Mouse (Mus musculus): ENCODE data around the gene Iqce. TPM values are rescaled to one million over a fixed set of nuclear protein-coding genes. Genes with fewer than 3 reads are reported as not detected.

Iqce gene
- polyA plus RNA-seq, 1 experiment from 2014 or later = 9.6 TPM

GRCm38 (mm10) chr5:140660398-140660797 lies 41.8 kb downstream of the Iqce start:
- Histone ChIP-seq H3K4me1 (ENCODE audit: control insufficient read depth, insufficient read depth, low read length) (peaks cover 26% of the 10 kb centered on the region), H3K27ac (ENCODE audit: low read length) (no peak overlapping the region), H3K9me3 (replicated peaks; ENCODE audit: control insufficient read depth, low read length) (no peaks in the 10 kb centered on the region), H3K4me2 (ENCODE audit: low read depth, low read length) (no peak overlapping the region), H3K4me3 (ENCODE audit: low read length) (no peak overlapping the region), H3K27me3 (ENCODE audit: control insufficient read depth, insufficient read depth, low read length) (no peaks in the 10 kb centered on the region), H3K36me3 (ENCODE audit: control insufficient read depth, insufficient read depth) (no peaks in the 10 kb centered on the region), H3K9ac (ENCODE audit: low read length) (no peak overlapping the region)
- no peak for ATAC-seq (replicated peaks; ENCODE audit: extremely low read depth, insufficient read depth, low FRiP score)
- WGBS = 61% methylated on average over 1 of the region's 1 CpGs

GRCm38 (mm10) chr5:140659607-140660272 lies 42.4 kb downstream of the Iqce start:
- Histone ChIP-seq H3K4me2 (ENCODE audit: low read depth, low read length) (no peak overlapping the region), H3K27me3 (ENCODE audit: control insufficient read depth, insufficient read depth, low read length) (no peaks in the 10 kb centered on the region), H3K9ac (ENCODE audit: low read length) (no peak overlapping the region), H3K36me3 (ENCODE audit: control insufficient read depth, insufficient read depth) (no peaks in the 10 kb centered on the region), H3K9me3 (replicated peaks; ENCODE audit: control insufficient read depth, low read length) (no peaks in the 10 kb centered on the region), H3K27ac (ENCODE audit: low read length) (no peak overlapping the region), H3K4me3 (ENCODE audit: low read length) (no peak overlapping the region), H3K4me1 (ENCODE audit: control insufficient read depth, insufficient read depth, low read length) (peaks cover 26% of the 10 kb centered on the region)
- no peak for ATAC-seq (replicated peaks; ENCODE audit: extremely low read depth, insufficient read depth, low FRiP score)
- 48% methylated on average over 16 of the region's 16 CpGs for WGBS

GRCm38 (mm10) chr5:140654096-140654845 lies 47.9 kb downstream of the Iqce start:
- H3K36me3 ChIP-seq (ENCODE audit: control insufficient read depth, insufficient read depth) = no peaks in the 10 kb centered on the region
- H3K4me3 ChIP-seq (ENCODE audit: low read length) = no peak overlapping the region
- no peak for ATAC-seq (replicated peaks; ENCODE audit: extremely low read depth, insufficient read depth, low FRiP score)
- no peaks in the 10 kb centered on the region for H3K9me3 ChIP-seq (replicated peaks; ENCODE audit: control insufficient read depth, low read length)
- H3K4me2 ChIP-seq (ENCODE audit: low read depth, low read length) = no peak overlapping the region
- H3K27ac ChIP-seq (ENCODE audit: low read length) = no peak overlapping the region
- no peaks in the 10 kb centered on the region for H3K27me3 ChIP-seq (ENCODE audit: control insufficient read depth, insufficient read depth, low read length)
- WGBS = 75% methylated on average over 15 of the region's 15 CpGs
- no peak overlapping the region for H3K9ac ChIP-seq (ENCODE audit: low read length)
- H3K4me1 ChIP-seq (ENCODE audit: control insufficient read depth, insufficient read depth, low read length) = peaks cover 14% of the 10 kb centered on the region

GRCm38 (mm10) chr5:140652587-140652986 lies 49.6 kb downstream of the Iqce start:
- Histone ChIP-seq H3K4me2 (ENCODE audit: low read depth, low read length) (no peak overlapping the region), H3K9ac (ENCODE audit: low read length) (0 out of 2 replicates have a peak overlapping the region, but pooled peaks have one; percentile 7), H3K27ac (ENCODE audit: low read length) (peak overlapping the region; percentile 87), H3K9me3 (replicated peaks; ENCODE audit: control insufficient read depth, low read length) (no peaks in the 10 kb centered on the region), H3K27me3 (ENCODE audit: control insufficient read depth, insufficient read depth, low read length) (no peaks in the 10 kb centered on the region), H3K4me3 (ENCODE audit: low read length) (no peak overlapping the region), H3K4me1 (ENCODE audit: control insufficient read depth, insufficient read depth, low read length) (peaks cover 16% of the 10 kb centered on the region), H3K36me3 (ENCODE audit: control insufficient read depth, insufficient read depth) (no peaks in the 10 kb centered on the region)
- WGBS = 15% methylated on average over 7 of the region's 7 CpGs
- peak; percentile 38 for ATAC-seq (replicated peaks; ENCODE audit: extremely low read depth, insufficient read depth, low FRiP score)

- WGBS = 78% methylated on average over 11 of the region's 11 CpGs
- ATAC-seq (replicated peaks; ENCODE audit: extremely low read depth, insufficient read depth, low FRiP score) = no peak
- H3K36me3 ChIP-seq (ENCODE audit: control insufficient read depth, insufficient read depth) = no peaks in the 10 kb centered on the region
- no peak overlapping the region for H3K9ac ChIP-seq (ENCODE audit: low read length)
- no peak overlapping the region for H3K4me2 ChIP-seq (ENCODE audit: low read depth, low read length)
- no peak overlapping the region for H3K4me3 ChIP-seq (ENCODE audit: low read length)
- no peaks in the 10 kb centered on the region for H3K27me3 ChIP-seq (ENCODE audit: control insufficient read depth, insufficient read depth, low read length)
- H3K27ac ChIP-seq (ENCODE audit: low read length) = no peak overlapping the region
- no peaks in the 10 kb centered on the region for H3K9me3 ChIP-seq (replicated peaks; ENCODE audit: control insufficient read depth, low read length)
- H3K4me1 ChIP-seq (ENCODE audit: control insufficient read depth, insufficient read depth, low read length) = peaks cover 30% of the 10 kb centered on the region
Observed at GRCm38 (mm10) chr5:140651231-140651630, 50.9 kb downstream of the Iqce start.

- H3K36me3 ChIP-seq (ENCODE audit: control insufficient read depth, insufficient read depth) = no peaks in the 10 kb centered on the region
- H3K27me3 ChIP-seq (ENCODE audit: control insufficient read depth, insufficient read depth, low read length) = no peaks in the 10 kb centered on the region
- no peaks in the 10 kb centered on the region for H3K9me3 ChIP-seq (replicated peaks; ENCODE audit: control insufficient read depth, low read length)
- H3K4me3 ChIP-seq (ENCODE audit: low read length) = no peak overlapping the region
- H3K9ac ChIP-seq (ENCODE audit: low read length) = no peak overlapping the region
- H3K27ac ChIP-seq (ENCODE audit: low read length) = no peak overlapping the region
- H3K4me1 ChIP-seq (ENCODE audit: control insufficient read depth, insufficient read depth, low read length) = peaks cover 42% of the 10 kb centered on the region
- WGBS = 71% methylated on average over 7 of the region's 7 CpGs
- no peak for ATAC-seq (replicated peaks; ENCODE audit: extremely low read depth, insufficient read depth, low FRiP score)
- H3K4me2 ChIP-seq (ENCODE audit: low read depth, low read length) = no peak overlapping the region
Observed at GRCm38 (mm10) chr5:140649881-140650414, 52.2 kb downstream of the Iqce start.

- peak overlapping the region; percentile 94 for H3K4me3 ChIP-seq (ENCODE audit: low read length)
- no peaks in the 10 kb centered on the region for H3K9me3 ChIP-seq (replicated peaks; ENCODE audit: control insufficient read depth, low read length)
- peak overlapping the region; percentile 37 for H3K9ac ChIP-seq (ENCODE audit: low read length)
- peak overlapping the region; percentile 22; the same call in 1 of the 2 replicates for H3K27ac ChIP-seq (ENCODE audit: low read length)
- H3K4me1 ChIP-seq (ENCODE audit: control insufficient read depth, insufficient read depth, low read length) = peaks cover 48% of the 10 kb centered on the region
- WGBS = 4% methylated on average over 26 of the region's 26 CpGs
- no peaks in the 10 kb centered on the region for H3K27me3 ChIP-seq (ENCODE audit: control insufficient read depth, insufficient read depth, low read length)
- H3K36me3 ChIP-seq (ENCODE audit: control insufficient read depth, insufficient read depth) = no peaks in the 10 kb centered on the region
- peak overlapping the region; percentile 88 for H3K4me2 ChIP-seq (ENCODE audit: low read depth, low read length)
- ATAC-seq (replicated peaks; ENCODE audit: extremely low read depth, insufficient read depth, low FRiP score) = peak; percentile 91
Observed at GRCm38 (mm10) chr5:140649101-140649667, 53.0 kb downstream of the Iqce start.

GRCm38 (mm10) chr5:140648519-140649100 lies 53.6 kb downstream of the Iqce start, which contains the start of gene Ttyh3:
Gene Ttyh3, minus strand, starts transcription at chr5:140649031.
- H3K4me3 ChIP-seq (ENCODE audit: low read length) = peak within 1 kb of the TSS; percentile 94
- peaks cover 48% of the 10 kb centered on the region for H3K4me1 ChIP-seq (ENCODE audit: control insufficient read depth, insufficient read depth, low read length)
- ATAC-seq (replicated peaks; ENCODE audit: extremely low read depth, insufficient read depth, low FRiP score) = peak; percentile 7
- WGBS = 0% methylated on average over 62 of the region's 62 CpGs
- H3K4me2 ChIP-seq (ENCODE audit: low read depth, low read length) = peak within 1 kb of the TSS; percentile 93
- H3K9ac ChIP-seq (ENCODE audit: low read length) = peak within 1 kb of the TSS; percentile 99
- no peaks in the 10 kb centered on the region for H3K27me3 ChIP-seq (ENCODE audit: control insufficient read depth, insufficient read depth, low read length)
- H3K9me3 ChIP-seq (replicated peaks; ENCODE audit: control insufficient read depth, low read length) = no peaks in the 10 kb centered on the region
- peak within 1 kb of the TSS; percentile 90 for H3K27ac ChIP-seq (ENCODE audit: low read length)
- H3K36me3 ChIP-seq (ENCODE audit: control insufficient read depth, insufficient read depth) = peaks cover 3% of the 10 kb centered on the region; the same call in 1 of the 2 replicates
